Mouse (Mus musculus) lung, embryonic 14.5 days (tissue): ENCODE data around the gene Hccs. TPM values are rescaled to one million over a fixed set of nuclear protein-coding genes. Genes with fewer than 3 reads are reported as not detected.

Experiments
- ATAC-seq: fragments of 200-750 bp; cut with Nextera tagmentation; 2 replicates; pipeline ENCODE4 v1.8.0; 2017; ENCODE audit warnings: mild to moderate bottlenecking, moderate TSS enrichment, moderate library complexity; ENCODE audit not compliant: insufficient read depth
- DNase-seq: peaks from one replicate; pipeline ENCODE4 v3.0.0-alpha.2; 2015
- H3K27ac ChIP-seq: fragments of 300-500 bp; sonication (generic); 2 replicates; pipeline ENCODE4 v1.5.1; 2014; ENCODE audit warnings: low read depth, mild to moderate bottlenecking, moderate library complexity
- H3K27me3 ChIP-seq: fragments of 300-500 bp; sonication (generic); 2 replicates; pipeline ENCODE4 v1.6.1; 2014; ENCODE audit warnings: low read length, control low read depth; ENCODE audit not compliant: insufficient read depth
- H3K36me3 ChIP-seq: fragments of 300-500 bp; sonication (generic); 2 replicates; pipeline ENCODE4 v1.6.1; 2014; ENCODE audit warnings: control low read depth; ENCODE audit not compliant: insufficient read depth
- H3K4me1 ChIP-seq: fragments of 300-500 bp; sonication (generic); 2 replicates; pipeline ENCODE4 v1.6.1; 2014; ENCODE audit warnings: antibody characterized with exemption, control low read depth; ENCODE audit not compliant: insufficient read depth
- H3K4me2 ChIP-seq: fragments of 300-500 bp; sonication (generic); 2 replicates; pipeline ENCODE4 v1.6.1; 2014; ENCODE audit warnings: mild to moderate bottlenecking
- H3K4me3 ChIP-seq: fragments of 300-500 bp; sonication (generic); 2 replicates; pipeline ENCODE4 v1.5.1; 2014; ENCODE audit warnings: low read depth, low read length
- H3K9ac ChIP-seq: fragments of 300-500 bp; sonication (generic); 2 replicates; pipeline ENCODE4 v1.6.1; 2014
- H3K9me3 ChIP-seq: fragments of 300-500 bp; sonication (generic); 2 replicates; pipeline ENCODE4 v1.6.1; 2016; ENCODE audit warnings: low read depth, low read length, control low read depth
- CTCF ChIP-seq: IDR thresholded peaks from 2 replicates; pipeline ENCODE4 v1.5.1; 2016; ENCODE audit warnings: antibody characterized with exemption, low read depth
- WGBS: fragments of 180-500 bp; shearing (Covaris S2); extraction: QIAGEN DNeasy Blood & Tissue Kit; methylation state at CpG from one replicate; pipeline ENCODE4 v1.1.7; 2014; 5-methylcytosine and 5-hydroxymethylcytosine counted together
- polyA plus RNA-seq: library from polyadenylated mRNA; unstranded; fragments of >200 nt; fragmentation: Nextera tagmentation; extraction: Ambion mirVana; gene quantifications from 2 replicates; pipeline ENCODE4 v1.2.1, GENCODE M21; 2014

Gene Hccs
- polyA plus RNA-seq, 1 experiment from 2014 or later = 30.2 TPM

- Histone ChIP-seq H3K27me3 (no peaks in the 10 kb centered on the region), H3K27ac (no peak overlapping the region; the same call in 1 of the 2 replicates), H3K4me2 (peak overlapping the region; percentile 59), H3K9me3 (no peaks in the 10 kb centered on the region), H3K9ac (peak overlapping the region; percentile 62), H3K36me3 (peaks cover 4% of the 10 kb centered on the region; the same call in 1 of the 2 replicates), H3K4me3 (peak overlapping the region; percentile 55), H3K4me1 (no peaks in the 10 kb centered on the region)
- whole genome bisulfite sequencing = 37% methylated on average over 12 of the region's 12 CpGs
- ATAC-seq (no peak), DNase-seq (peak; percentile 37)
- TF ChIP-seq CTCF = no peak
Measured at GRCm38 (mm10) chrX:169319066-169319760, 959 bp downstream of the Hccs start.

DNA sequence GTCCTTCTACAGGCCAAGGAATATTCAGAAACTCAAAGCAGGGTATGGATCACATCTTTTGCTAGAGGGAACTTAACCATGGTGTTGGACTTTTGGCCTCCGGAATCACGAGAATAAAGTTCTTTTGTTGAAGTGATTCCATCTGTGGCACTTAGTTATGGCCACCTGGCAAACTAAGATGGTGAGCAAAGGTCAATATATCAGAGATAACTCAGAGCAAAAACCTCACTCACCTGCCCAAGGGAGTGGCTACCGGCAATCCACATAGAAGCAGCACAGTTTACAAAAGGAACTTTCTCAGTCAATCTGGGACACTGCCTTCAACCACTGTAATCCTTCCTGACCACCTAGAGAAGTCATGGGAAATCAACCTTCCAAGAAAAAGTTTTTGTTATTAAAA, 11.6 kb downstream of the Hccs start:
- ATAC-seq (no peak), DNase-seq (no peak)
- no peaks in the 10 kb centered on the region for H3K27me3 ChIP-seq
- WGBS = 87% methylated on average over 3 of the region's 3 CpGs
- H3K9ac ChIP-seq = no peak overlapping the region
- H3K4me1 ChIP-seq = no peaks in the 10 kb centered on the region
- no peaks in the 10 kb centered on the region for H3K9me3 ChIP-seq
- H3K27ac ChIP-seq = no peak overlapping the region
- H3K4me3 ChIP-seq = no peak overlapping the region
- TF ChIP-seq CTCF = no peak
- peaks cover 17% of the 10 kb centered on the region; the same call in 1 of the 2 replicates for H3K36me3 ChIP-seq
- H3K4me2 ChIP-seq = no peak overlapping the region

- no peak overlapping the region for H3K9ac ChIP-seq
- H3K9me3 ChIP-seq = no peaks in the 10 kb centered on the region
- no peaks in the 10 kb centered on the region for H3K27me3 ChIP-seq
- no peak overlapping the region for H3K4me3 ChIP-seq
- TF ChIP-seq CTCF = peak; percentile 67
- H3K27ac ChIP-seq = no peak overlapping the region
- no peak overlapping the region for H3K4me2 ChIP-seq
- ATAC-seq = no peak
- WGBS = 34% methylated on average over 3 of the region's 3 CpGs
- no peaks in the 10 kb centered on the region for H3K4me1 ChIP-seq
- H3K36me3 ChIP-seq = no peaks in the 10 kb centered on the region
- DNase-seq = peak; percentile 82
Measured at GRCm38 (mm10) chrX:169303945-169304344, 16.2 kb downstream of the Hccs start.

DNA sequence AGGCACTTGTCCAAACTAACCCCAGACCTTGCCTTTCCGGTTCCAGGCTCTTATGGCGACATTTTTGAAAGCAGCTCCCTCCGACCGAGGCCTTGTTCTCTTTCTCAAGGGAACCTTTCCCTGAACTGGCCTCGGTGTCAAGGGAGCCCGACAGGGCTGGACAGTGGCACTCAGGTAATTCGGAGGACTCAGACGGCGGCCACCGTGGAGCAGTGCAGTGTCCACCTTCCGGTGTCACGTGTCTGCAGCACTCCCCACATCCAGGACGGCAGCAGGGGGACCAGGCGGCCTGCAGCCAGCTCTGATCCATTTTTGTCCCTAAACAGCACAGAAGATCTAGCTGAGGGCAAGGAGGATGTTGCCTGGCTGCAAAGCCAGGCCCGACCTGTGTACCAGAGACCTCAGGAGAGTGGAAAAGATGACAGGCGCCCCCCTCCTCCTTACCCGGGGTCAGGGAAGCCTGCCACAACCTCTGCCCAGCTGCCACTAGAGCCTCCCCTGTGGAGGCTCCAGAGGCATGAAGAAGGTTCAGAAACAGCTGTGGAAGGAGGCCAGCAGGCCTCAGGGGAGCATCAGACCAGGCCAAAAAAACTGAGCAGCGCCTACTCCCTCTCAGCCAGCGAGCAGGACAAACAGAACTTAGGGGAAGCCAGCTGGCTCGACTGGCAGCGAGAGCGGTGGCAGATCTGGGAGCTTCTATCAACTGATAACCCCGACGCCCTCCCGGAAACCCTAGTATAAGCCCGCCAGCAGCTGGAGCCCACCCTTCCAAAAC, 17.7 kb downstream of the Hccs start:
- no peak for TF ChIP-seq CTCF
- H3K27me3 ChIP-seq = no peaks in the 10 kb centered on the region
- H3K27ac ChIP-seq = no peak overlapping the region

GRCm38 (mm10) chrX:169299579-169299978, 20.6 kb downstream of the Hccs start:
- DNase-seq = peak; percentile 67
- 59% methylated on average over 4 of the region's 4 CpGs for WGBS
- Histone ChIP-seq H3K4me2 (no peak overlapping the region), H3K4me1 (no peaks in the 10 kb centered on the region), H3K36me3 (no peaks in the 10 kb centered on the region), H3K9me3 (no peaks in the 10 kb centered on the region), H3K4me3 (no peak overlapping the region), H3K9ac (no peak overlapping the region), H3K27ac (no peak overlapping the region), H3K27me3 (no peaks in the 10 kb centered on the region)
- ATAC-seq = peak; percentile 47; the same call in 1 of the 2 replicates
- peak; percentile 59 for TF ChIP-seq CTCF

More for the DNA sequence above, 17.7 kb downstream of the Hccs start:
- Histone ChIP-seq H3K9ac (no peak overlapping the region), H3K4me1 (no peaks in the 10 kb centered on the region), H3K4me2 (no peak overlapping the region), H3K4me3 (no peak overlapping the region), H3K9me3 (no peaks in the 10 kb centered on the region), H3K36me3 (no peaks in the 10 kb centered on the region)
- 51% methylated on average over 26 of the region's 26 CpGs for WGBS
- ATAC-seq (no peak), DNase-seq (no peak)

DNA sequence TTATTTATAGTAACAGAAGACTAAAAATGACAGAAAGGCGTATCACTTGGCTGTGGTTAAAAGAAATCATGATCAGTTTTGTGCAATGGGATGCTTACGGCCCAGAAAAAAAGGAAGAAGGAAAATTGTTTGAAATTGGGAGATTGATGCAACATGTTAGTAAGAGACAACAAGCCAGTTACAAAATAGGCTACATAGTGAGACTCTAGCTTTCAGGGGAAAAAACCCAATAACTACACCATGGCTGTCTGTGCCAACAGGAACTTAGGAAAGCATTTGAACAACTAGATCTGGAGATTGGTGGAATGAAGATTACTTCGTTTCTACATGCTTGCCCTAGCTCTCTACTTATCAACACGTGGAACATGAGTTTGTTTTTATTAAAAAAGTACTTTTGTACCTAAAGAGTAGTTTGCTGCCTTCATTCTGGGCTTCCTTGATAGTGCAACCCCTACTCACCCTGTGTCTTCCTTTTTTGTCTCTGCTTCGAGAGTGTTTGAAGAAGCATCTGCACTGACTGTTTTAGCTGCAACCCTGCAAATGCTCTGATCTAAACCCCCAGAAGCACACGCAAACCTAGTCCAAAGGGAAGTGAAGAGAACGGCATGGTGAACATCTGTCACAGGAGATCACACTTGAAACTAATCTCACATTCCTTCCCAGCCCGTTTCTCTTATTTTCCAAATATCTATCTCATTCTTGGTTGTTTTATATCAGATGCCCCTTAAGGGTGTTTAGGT, 56.6 kb downstream of the Hccs start:
- Histone ChIP-seq H3K27ac (no peak overlapping the region), H3K4me3 (no peak overlapping the region), H3K4me1 (no peaks in the 10 kb centered on the region), H3K4me2 (no peak overlapping the region), H3K9me3 (no peaks in the 10 kb centered on the region), H3K36me3 (no peaks in the 10 kb centered on the region), H3K27me3 (no peaks in the 10 kb centered on the region), H3K9ac (no peak overlapping the region)
- no peak for TF ChIP-seq CTCF
- 61% methylated on average over 8 of the region's 8 CpGs for WGBS
- ATAC-seq (no peak), DNase-seq (no peak)

DNA sequence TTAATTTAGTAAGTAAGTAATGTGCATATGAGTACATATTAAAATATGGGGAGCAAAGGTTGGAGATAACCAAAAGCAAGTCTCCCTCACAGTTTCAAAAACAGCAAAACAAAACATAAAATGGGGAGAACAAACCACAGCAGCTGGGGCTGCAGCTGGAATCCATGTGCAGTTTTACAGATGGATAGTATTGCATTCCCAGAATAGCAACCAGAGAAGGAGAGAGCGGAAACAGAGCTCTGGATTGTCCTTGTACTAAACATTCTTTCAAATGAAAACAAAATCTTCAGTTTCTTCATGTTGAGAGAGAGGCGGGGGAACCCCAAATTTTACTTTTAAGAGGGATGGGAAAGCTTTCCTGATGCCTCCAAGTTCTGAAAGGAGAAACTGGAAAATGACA, 58.0 kb downstream of the Hccs start:
- Histone ChIP-seq H3K4me3 (no peak overlapping the region), H3K9me3 (no peaks in the 10 kb centered on the region), H3K4me1 (no peaks in the 10 kb centered on the region), H3K4me2 (no peak overlapping the region), H3K27me3 (no peaks in the 10 kb centered on the region), H3K36me3 (no peaks in the 10 kb centered on the region), H3K9ac (no peak overlapping the region), H3K27ac (no peak overlapping the region)
- peak; percentile 19 for DNase-seq
- whole genome bisulfite sequencing = 61% methylated on average over 2 of the region's 2 CpGs
- ATAC-seq = no peak
- no peak for TF ChIP-seq CTCF
